Mouse (Mus musculus): ENCODE results near the gene Thsd7b. TPM values are rescaled to one million over a fixed set of nuclear protein-coding genes. Genes with fewer than 3 reads are reported as not detected.
"Not testable (repeated sequence)": the region's sequence is repeated elsewhere in the genome, so short reads cannot be mapped to it uniquely, and the experiment has no call there.

Gene Thsd7b
- total RNA-seq, 2 experiments from 2014 or later = 0.67 to 1.2 TPM

DNA sequence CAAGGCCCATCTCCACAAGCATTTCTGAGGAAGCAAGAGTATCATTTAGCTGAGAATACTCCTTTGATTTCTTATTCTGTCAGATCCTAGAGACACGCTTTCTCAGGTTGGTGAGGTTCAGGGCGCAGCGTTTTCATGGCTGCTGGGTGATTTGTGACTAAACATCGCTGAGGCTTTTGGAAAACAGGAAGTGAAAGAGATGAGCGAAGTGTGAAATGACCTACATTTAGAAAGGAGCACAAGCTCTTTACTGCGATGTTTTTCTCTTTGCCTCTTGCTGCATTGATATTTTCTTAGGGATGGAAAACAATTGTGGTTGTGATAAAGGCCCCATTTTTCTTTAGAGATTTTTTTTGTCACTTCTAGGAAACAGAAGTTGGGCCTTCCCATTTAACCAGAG lies 351.4 kb downstream of the Thsd7b start:
- no peak for DNase-seq (ENCODE audit: low spot score in 2 of 2)

GRCm38 (mm10) chr1:129635146-129635545 lies 362.0 kb downstream of the Thsd7b start:
- DNase-seq (ENCODE audit: low spot score in 2 of 2) = no peak

- no peak for DNase-seq (ENCODE audit: low spot score in 2 of 2)
Measured at GRCm38 (mm10) chr1:129644252-129644861, 371.3 kb downstream of the Thsd7b start.

GRCm38 (mm10) chr1:129651448-129651847 lies 378.3 kb downstream of the Thsd7b start:
- not testable (repeated sequence) for DNase-seq (ENCODE audit: low spot score in 2 of 2)

GRCm38 (mm10) chr1:129658045-129658444 lies 384.9 kb downstream of the Thsd7b start:
- DNase-seq (ENCODE audit: low spot score in 2 of 2) = no peak

DNA sequence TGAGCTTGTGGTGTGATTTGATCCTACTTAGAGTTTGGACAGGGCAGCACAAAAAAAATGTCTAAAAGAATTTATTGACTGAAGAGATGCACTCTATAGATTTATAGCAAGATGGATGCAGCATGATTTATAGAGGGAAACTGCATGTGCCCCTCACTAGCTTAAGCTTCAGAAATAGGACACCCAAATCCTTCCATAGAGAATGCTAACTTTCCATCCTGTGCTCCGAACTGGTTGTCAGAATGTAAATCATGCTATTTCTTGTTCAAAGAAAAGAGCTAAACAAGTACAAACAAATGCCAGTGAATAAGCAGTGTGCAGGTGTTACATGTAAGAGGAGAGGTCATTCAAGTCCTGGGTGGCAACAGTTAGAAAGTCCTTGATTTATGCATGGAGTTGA lies 402.8 kb downstream of the Thsd7b start:
- no peak for DNase-seq (ENCODE audit: low spot score in 2 of 2)

DNA sequence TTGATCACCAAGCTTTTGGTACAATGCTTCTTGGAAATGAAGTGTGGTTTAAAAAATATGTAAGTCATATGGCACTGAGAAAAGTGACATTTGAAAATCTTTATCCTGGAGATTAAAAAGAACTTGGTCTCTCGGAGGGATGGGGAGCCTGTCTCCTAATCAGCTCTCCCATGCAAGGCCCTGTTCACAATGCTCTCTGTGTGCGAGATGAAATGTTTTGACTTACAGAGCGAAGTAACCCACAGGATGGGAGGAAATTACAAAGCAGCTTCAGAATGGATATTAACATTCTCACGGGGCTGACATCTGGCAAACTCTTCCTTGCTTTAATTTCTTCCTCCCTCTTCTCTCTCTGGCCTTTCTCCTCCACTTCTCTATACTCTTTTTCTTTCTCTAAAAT lies 405.7 kb downstream of the Thsd7b start:
- no peak for DNase-seq (ENCODE audit: low spot score in 2 of 2)

DNA sequence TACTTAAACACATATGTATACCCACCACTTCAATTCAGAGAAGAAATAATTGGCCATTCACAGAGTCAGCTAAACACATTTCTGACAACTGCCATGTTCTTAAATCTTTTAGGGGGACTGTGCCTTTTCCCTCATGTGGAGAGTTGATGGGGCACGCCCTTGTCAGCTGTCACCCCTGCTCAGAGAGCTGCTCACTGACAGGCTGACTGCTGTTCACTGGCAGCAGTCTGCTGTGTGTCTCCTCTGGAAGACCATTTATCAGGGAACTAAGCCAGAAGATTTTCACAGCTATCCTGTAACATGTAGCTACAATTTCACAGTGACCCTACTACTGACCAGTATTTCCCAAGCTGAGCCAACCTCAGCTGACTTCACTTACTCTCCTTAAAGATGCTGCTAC lies 432.6 kb downstream of the Thsd7b start:
- DNase-seq (ENCODE audit: low spot score in 2 of 2) = no peak

DNA sequence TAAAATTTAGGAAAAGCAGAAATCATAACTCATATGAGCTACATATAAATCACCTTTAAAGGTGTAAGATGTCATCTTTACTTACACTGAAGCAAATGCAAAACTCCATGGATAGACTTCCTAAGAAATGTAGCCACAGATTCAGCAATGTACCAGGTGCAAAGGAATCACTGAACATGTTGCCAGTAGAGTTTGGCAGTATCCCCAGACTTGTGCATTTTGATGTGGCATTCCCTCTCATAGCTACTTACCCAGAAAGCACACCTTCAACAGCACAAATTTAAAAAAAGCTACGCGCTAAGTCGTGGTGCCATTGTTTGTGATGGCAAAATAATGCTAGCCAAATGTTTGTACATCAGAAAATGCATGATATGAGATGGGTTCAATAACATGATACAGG lies 439.6 kb downstream of the Thsd7b start:
- no peak for DNase-seq (ENCODE audit: low spot score in 2 of 2)

GRCm38 (mm10) chr1:129713571-129713970 lies 440.5 kb downstream of the Thsd7b start:
- no peak for DNase-seq (ENCODE audit: low spot score in 2 of 2)

DNA sequence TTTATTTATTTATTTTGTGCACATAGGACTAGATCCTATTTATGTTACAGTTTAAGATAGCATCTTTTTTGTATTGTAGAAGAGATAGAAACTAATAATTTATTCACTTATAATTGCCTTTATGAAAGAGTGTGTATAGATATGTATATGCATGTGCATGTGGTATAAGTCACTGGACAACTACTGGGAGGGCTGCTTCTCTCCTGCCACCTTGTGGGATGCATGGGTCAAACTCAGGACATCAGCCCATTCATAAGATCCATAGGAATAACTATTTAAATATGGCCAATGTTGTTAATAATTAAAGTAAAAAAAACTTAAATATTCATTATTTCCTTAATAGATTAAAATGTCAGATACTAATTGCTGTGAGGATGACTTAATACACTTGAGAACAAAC lies 446.5 kb downstream of the Thsd7b start:
- DNase-seq (ENCODE audit: low spot score in 2 of 2) = no peak

GRCm38 (mm10) chr1:129731991-129732390 lies 458.9 kb downstream of the Thsd7b start:
- DNase-seq (ENCODE audit: low spot score in 2 of 2) = no peak

DNA sequence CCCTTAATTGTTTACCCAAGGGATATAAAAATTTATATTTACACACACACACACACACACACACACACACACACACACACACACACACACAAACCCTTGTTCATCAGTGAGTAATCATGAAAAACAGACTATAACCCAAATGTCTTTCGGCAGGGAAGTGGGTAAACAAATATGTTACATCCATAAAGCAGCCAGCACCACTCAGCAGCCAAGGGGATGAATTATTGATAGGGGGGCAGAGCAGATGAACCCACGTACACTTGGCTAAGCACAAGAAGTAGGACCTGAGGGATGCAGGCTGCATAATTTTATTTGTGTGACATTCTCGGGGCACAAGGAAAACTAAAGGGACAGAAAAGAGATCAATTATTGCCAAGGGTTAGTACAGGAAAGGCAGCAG lies 474.5 kb downstream of the Thsd7b start:
- DNase-seq (ENCODE audit: low spot score in 2 of 2) = no peak

DNA sequence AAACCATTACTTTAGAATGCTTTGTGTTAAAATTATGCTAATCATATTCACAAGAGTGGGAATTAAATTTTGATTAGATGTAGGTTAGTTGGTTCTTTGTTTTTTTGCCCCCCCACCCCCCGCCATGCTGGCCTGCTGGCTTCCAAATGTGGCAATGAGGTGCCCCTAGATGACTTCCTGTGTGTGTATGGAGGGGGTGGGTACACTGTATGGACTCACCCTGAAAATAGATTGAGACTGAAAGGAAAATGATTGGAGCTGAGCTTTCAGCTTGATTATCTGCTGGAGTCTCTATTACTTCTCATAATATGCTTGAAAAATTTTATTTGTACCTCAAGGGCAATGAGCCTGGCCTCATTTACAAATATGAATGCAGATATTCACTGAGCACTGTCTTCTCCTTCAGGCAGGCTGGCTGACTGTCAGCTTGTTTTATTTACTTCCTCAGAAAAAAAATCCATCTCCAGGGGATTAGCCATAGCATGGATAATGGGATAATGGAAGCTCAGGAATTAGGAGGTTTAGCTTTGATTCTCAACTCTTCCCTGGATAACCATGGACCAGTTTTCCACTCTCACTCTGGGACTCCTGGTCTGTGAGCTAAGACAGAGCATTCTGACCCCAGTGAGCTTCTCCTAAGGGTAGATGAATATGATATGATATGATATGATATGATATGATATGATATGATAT lies 483.6 kb downstream of the Thsd7b start:
- DNase-seq (ENCODE audit: low spot score in 2 of 2) = no peak

DNA sequence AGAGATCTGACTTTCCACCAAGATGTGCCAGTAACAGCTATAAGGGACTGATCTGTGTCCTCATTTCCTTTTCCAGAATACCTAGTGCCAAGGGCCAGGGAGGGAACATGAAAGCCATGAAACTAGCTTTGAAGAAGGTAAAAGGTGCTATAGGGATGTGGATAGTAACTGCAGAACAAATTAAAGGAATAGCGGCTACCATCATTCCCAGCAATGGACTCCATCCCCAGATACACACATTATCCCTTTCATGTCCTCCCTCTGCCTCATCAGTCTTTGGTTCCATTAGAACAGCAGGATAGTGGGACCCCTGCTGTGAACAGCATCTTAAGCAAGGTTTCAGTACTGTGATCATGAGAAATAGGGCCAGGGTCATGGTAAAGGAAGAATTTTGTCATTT lies 485.9 kb downstream of the Thsd7b start:
- DNase-seq (ENCODE audit: low spot score in 2 of 2) = no peak

DNA sequence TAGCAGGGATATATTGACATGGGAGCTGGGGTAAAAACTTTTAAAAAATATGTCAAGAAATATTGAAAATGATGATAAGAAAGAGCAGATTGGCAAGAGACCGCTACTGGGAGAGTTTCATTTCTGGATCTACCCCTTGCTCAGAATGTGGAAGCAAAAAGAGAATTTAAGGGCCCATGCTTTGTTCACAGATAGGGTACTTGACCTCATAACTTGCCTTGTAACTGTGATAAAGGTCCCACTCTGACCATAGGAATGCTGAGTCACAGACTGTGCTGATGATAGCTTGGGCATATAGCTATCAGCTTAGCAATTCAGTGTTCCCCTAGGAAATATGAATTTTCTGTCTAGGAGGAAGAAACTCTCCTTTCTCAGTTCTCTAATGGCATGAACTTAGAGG lies 488.1 kb downstream of the Thsd7b start:
- DNase-seq (ENCODE audit: low spot score in 2 of 2) = no peak

- DNase-seq (ENCODE audit: low spot score in 2 of 2) = no peak
Measured at GRCm38 (mm10) chr1:129764748-129765147, 491.6 kb downstream of the Thsd7b start.

DNA sequence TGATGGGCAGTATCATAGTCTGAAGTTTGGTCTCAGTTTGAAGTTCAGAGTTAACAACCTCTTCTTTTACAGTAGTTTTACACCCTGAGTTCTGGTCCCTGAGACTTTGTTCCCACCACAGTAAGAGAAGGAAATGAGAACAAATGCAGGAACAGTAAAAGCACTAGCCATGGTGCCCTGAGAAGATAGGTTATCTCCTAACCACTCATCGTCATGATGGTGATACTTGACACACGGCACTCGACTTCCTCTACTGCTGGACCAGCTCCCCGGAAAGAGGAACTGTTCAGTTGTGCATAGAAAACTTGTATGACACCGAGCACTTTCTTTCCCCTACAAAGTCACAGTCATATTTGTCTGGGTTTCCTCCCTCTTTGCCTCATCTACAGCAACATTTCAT lies 504.0 kb downstream of the Thsd7b start:
- no peak for DNase-seq (ENCODE audit: low spot score in 2 of 2)

- no peak for DNase-seq (ENCODE audit: low spot score in 2 of 2)
Measured at GRCm38 (mm10) chr1:129779506-129779905, 506.4 kb downstream of the Thsd7b start.

DNA sequence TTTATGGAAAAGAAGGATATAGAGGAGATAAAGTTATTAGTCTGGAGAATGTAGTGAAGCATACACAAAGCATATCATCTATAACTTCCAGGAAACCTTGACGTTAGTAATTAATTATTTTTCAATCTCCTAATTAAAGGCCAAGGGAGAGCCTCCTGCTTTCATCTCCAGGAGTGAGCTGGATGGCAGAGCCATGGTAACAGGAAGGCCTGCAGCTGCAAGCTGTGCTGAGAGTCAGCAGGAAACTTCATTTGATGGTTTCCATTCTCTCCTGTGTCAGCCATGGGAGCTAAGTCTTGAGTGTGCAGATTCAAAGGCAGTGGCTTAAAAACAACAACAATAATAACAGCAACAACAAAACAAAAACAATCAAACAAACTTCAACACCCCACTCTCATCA lies 507.5 kb downstream of the Thsd7b start:
- no peak for DNase-seq (ENCODE audit: low spot score in 2 of 2)

GRCm38 (mm10) chr1:129798519-129798918 lies 525.4 kb downstream of the Thsd7b start:
- no peak for DNase-seq (ENCODE audit: low spot score in 2 of 2)

DNA sequence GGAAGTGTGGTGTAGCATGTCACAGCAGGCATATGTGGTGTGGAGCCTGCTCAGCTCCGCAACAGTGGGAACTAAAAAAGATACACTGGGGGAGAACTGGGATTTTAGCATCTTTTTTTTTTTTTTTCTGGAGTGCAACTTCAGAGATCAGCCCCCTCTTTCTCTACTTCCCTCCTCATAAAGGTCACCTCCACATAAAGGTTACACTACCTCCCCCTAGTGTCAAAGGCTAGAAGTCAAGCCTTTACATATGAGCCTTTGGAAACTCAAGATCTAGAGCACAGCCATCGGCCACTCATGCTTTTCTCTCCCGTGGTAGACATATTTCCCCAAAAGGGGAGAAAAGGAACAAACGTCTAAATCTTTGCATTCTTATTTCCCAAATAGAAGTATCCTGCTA lies 553.8 kb downstream of the Thsd7b start:
- DNase-seq (ENCODE audit: low spot score in 2 of 2) = no peak

- DNase-seq (ENCODE audit: low spot score in 2 of 2) = no peak
Measured at GRCm38 (mm10) chr1:129837324-129837723, 564.2 kb downstream of the Thsd7b start.

Measured in adrenal gland, adult 18-20 months (tissue).